Mouse (Mus musculus) spleen, postnatal 4 days (tissue): ENCODE measurements around the gene Bmpr1b.
A peak's percentile ranks its signal among the peaks of the same experiment; 100 is the strongest.

Experiments used
- DNase-seq, 2 experiments: peaks; one replicate each; pipeline ENCODE4 v3.0.0; 2022; ENCODE audit warnings: low spot score in 2 of 2

Bmpr1b gene

DNA sequence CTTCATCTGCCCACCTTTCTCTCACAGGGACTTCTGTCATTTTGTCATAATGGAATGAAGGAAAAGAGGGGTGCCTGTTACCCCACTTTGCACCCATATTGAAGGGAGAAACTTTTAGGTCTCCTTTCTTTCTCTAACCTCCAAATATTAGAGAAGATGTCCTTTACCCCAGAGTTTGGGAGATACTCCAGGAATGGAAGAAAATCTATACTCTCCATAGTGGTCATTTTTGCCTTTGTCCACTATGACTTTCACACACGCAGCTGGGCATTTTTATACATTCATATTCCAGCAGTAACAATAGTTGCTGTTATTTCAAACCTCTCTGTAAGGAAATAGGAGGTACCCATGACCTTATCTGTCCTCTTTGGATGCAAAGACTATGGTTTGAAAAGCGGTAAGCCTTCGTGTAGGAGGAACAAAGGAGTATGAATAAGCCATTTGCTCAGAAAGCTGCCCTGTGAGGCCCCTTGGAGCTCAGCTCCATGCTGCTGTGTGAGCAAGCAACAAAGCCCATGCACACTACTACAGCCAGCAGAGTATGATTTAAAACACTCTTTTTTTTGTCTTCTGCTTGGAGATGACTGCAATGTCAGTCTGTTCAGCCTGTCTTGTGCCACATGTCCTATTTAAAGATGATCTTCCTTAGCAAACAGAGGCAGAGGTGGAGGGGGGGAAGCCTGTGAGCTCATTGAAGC is 350.5 kb downstream of the Bmpr1b start:
- DNase-seq, result no peak

DNA sequence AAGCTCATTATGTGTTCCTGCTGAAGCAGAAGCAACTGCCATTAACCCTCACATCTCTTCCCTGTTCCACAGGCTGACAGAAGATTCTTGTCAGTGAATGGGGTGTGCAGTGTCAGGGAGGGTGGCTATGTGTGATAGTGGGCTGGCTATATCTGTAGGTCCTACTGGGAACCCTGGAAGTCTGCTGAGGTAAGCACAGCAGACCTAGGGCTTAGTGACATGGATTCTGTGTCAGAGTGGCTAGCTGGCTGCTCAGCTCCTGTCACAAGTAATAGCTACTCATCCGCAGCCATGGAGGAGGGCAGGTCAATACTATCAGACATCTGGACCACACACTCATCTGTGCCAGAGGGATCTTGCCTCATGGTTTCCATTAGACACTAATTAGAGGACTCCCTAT is 354.4 kb downstream of the Bmpr1b start:
- no peak for DNase-seq

DNA sequence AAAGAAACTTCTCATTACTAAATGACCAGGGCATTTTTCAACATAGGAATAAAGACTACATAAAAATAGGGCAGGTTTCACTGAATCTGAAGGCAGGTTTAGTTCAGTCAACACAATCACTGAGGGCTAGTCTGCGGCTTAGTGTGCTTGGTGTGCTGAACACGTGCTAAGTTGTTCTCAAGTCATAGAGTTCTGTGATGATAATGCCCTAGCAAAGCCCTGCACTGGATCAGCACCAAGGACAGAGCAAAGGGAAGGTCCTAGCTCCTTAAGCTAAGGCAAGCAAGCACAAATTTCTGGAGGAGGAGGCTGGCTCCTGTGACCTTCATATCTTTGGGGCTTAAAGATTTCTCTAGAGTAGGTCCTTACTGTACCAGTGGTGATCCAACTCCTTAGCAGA is 357.9 kb downstream of the Bmpr1b start:
- DNase-seq, result no peak

DNA sequence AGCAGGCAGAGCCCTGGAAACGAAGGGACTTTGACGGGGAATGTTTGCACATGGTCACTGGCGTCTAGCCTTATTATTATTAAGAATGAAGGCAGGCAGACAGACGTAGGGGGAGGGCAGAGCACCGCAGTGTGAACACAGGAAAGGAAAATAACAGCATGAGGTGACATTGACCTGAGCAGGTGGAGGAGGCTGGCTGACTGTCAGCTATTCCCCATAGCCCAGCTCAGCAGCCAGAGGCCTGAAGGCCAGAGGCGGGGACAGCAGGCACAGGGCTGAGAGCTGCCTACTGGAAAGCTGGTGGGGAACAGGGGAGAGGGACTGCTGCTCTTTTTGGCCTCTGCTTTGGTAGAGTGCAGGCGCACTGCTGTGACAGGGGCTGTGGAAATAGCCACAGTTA is 358.3 kb downstream of the Bmpr1b start:
- DNase-seq, result no peak

DNA sequence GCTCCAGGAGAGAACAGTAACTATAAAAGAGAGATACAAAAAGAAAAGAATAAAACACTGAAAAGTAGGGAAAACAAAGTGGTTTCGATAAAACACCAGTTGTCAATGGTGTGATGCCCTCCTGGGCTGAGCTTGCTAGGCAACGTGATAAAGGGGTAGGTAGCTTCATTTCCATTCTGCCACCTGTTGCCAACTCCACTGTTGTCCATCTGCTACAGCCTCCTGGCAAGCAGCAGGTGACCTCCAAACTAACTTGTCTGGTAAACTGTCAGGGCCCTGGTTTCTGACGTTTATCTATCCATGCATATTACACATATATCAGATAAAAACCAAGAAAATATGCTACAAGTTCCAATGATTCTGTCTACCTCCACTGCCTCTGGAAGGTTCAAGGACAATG is 359.6 kb downstream of the Bmpr1b start:
- no peak for DNase-seq

DNA sequence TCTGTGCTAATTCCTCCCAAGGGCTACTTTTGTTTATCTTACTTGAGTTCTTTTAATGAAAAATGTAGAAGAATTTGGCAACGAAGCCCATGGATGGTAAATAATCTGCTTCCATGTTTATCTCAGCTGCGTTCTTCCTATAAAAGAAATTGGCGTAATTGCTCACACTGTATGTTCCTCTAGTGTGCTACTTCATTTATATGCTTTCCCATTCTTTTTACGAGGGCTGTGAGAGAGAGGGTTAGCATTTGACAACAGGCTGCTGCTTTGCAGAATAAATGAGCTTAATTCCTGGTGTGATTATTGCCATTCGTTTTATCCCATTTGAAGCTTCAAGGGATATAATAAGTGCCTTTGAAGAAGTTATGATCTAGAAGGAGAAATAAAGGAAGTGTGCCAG is 365.1 kb downstream of the Bmpr1b start:
- no peak for DNase-seq

DNA sequence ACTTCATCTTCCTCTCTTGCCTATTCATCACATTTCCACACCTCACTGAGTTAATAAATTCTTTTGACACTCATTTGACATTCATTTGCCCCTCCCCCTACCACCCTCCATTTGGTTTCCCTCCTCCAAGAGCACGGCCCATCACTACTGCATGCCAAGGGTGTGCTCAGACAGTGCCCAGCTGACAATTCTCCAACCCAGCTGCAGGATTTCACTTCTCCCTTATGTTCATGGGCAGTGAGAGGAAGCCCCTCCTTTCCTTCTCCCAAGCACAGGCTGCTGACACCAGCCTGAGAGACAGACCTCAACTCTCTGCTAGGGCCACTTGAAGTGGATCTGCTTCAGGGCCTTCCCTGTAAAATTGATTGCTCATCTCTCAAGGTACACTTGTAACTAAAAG is 371.4 kb downstream of the Bmpr1b start:
- DNase-seq, result no peak

DNA sequence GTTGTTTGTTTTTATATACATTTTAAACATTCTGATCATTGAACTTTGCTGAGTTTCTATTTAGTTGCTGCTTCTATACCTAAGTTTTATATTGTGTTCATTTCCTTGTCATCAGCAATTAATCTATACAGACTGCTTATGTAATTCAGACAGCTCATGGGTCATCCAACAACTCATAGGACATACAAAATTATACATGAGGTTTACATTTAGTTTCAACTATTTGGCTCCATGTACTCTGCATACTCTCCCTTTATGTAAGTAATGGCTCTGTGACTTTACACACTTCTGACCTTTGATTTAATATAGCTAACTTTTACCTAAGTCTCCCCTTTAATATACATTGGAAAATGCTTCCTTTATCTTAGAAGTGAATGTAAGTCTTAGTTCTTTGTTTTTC is 371.9 kb downstream of the Bmpr1b start:
- no peak for DNase-seq

DNA sequence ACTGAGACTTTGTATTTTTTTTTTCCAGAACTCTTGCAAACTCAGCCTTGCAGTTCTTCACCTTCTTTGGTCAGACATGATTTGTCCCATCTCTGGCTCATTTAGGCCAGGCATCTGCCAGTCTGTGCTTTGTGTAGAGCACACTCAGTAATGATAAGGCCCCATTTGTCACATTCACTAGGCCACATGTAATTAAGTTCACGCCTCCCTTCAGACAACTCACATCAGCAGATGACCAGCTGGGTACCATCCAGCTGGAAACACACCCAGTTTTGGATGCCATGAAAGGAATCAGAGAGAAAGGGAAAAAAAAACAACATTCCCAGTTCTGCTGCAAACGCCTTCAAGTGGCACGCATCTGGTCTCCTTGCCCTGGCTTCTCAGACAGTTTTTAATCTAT is 374.9 kb downstream of the Bmpr1b start:
- DNase-seq, result no peak

DNA sequence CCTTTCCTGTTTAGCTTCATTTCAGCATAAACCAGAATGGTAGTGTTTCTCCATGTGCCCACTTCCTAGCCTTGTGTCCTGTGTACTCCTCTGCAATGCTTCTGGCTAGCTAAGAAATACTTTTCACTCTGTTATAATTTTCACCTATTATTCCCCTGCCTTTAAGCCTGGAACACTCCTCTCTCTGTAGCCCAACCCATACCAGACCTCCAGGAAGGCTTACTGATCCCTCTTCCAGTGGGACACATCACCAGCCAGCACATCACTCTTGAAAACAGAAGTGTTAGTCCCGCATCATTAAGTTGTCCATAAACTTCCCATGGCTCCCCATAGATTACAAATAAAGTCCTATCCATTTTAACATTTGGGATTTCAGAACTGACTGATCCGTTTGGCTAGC is 375.5 kb downstream of the Bmpr1b start:
- DNase-seq, result no peak

DNA sequence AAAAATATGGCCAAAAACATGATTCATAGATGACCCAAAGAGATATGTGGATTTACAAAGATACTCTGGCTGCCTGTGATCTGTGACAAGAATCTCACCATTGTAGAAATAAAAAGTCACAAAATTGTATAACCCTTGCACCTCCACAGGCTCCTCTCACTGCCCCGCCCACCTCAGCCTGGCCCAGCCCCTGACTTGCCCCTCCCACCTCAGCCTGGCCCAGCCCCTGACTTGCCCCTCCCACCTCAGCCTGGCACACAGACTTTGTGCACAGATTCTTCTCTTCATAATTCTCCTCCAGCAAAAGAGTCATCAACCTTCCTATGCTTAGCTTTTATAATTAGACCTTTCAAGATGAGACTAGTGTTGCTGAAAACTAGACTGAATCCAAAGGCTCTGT is 377.1 kb downstream of the Bmpr1b start:
- peak in 1 of 2 experiments; percentile 21 for DNase-seq

DNA sequence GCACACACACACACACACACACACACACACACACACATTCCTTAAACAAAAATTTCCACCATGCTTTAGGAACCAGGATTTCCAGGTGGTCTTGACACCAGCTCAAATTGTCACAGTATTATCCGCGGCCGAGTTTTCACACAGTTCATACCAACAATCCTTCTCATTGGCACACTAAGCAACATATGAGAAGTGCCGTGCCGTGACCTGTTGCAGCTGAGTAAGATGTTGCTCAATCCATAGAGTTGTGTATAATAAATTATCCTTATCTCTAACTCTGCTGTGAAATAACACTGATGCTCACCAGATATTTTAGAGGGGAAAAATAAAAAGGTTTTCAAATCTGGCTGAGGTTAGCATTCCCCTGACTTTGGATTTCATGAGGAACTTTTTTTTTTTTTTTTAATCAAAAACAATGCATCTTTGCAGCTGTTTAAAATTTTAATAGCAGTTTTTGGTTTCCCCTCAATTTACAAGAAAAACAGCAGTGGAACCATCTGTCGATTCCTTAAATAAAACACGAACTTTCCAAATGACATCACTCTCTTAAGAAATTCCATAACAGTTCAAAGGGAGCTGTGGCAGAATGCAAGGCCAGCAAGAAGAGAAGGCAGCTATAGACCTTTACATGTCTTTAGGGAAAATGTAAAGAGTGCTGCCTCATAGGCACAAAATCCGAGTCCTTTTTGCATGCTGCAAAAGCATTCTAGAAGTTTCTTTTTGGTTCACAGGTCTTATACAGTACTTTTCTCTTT is 378.0 kb downstream of the Bmpr1b start:
- DNase-seq, result no peak
